Mouse (Mus musculus) kidney, adult 2 months (tissue): ENCODE data around the gene Anxa11.
"Not testable (repeated sequence)": the region's sequence is repeated elsewhere in the genome, so short reads cannot be mapped to it uniquely, and the experiment has no call there.

Source experiments
- CTCF ChIP-seq: fragments of 200-500 bp; conservative IDR thresholded peaks from 2 replicates; pipeline ENCODE4 v1.5.1; 2011; ENCODE audit warnings: low read depth, mild to moderate bottlenecking, control low read depth, low read length, moderate library complexity, mixed read lengths; ENCODE audit not compliant: insufficient read depth, insufficient read length
- POLR2A ChIP-seq: fragments of 200-500 bp; IDR thresholded peaks from one replicate; pipeline ENCODE4 v1.6.1; 2011; ENCODE audit warnings: low read depth, low read length, control low read depth

- not testable (repeated sequence) for TF ChIP-seq CTCF, POLR2A
Measured at GRCm38 (mm10) chr14:25918427-25919170, 76.6 kb downstream of the Anxa11 start.
